Mouse (Mus musculus) intestine, embryonic 16.5 days (tissue): ENCODE results near the gene Aars2. TPM values are rescaled to one million over a fixed set of nuclear protein-coding genes. Genes with fewer than 3 reads are reported as not detected.

Experiments used
- ATAC-seq: fragments of 200-750 bp; cut with Nextera tagmentation; 2 replicates; pipeline ENCODE4 v1.8.0; 2017; ENCODE audit warnings: moderate TSS enrichment, moderate library complexity
- H3K27ac ChIP-seq: fragments of 300-500 bp; sonication (generic); 2 replicates; pipeline ENCODE4 v1.5.1; 2014; ENCODE audit warnings: mild to moderate bottlenecking, low read length
- H3K27me3 ChIP-seq: fragments of 300-500 bp; sonication (generic); replicated peaks from 2 replicates; pipeline ENCODE4 v1.6.1; 2014; ENCODE audit warnings: low read length, control low read depth, mixed read lengths; ENCODE audit not compliant: control insufficient read depth, insufficient read depth
- H3K36me3 ChIP-seq: fragments of 300-500 bp; sonication (generic); 2 replicates; pipeline ENCODE4 v1.6.1; 2014; ENCODE audit warnings: low read length, control low read depth; ENCODE audit not compliant: control insufficient read depth, insufficient read depth
- H3K4me1 ChIP-seq: fragments of 300-500 bp; sonication (generic); 2 replicates; pipeline ENCODE4 v1.6.1; 2014; ENCODE audit warnings: low read length, control low read depth, mixed read lengths; ENCODE audit not compliant: control insufficient read depth, insufficient read depth
- H3K4me2 ChIP-seq: fragments of 300-500 bp; sonication (generic); 2 replicates; pipeline ENCODE4 v1.6.1; 2014; ENCODE audit warnings: low read depth, low read length, control low read depth
- H3K4me3 ChIP-seq: fragments of 300-500 bp; sonication (generic); 2 replicates; pipeline ENCODE4 v1.5.1; 2014; ENCODE audit warnings: mild to moderate bottlenecking, low read length
- H3K9ac ChIP-seq: fragments of 300-500 bp; sonication (generic); 2 replicates; pipeline ENCODE4 v1.6.1; 2014; ENCODE audit warnings: low read depth, low read length
- H3K9me3 ChIP-seq: fragments of 300-500 bp; sonication (generic); 2 replicates; pipeline ENCODE4 v1.6.1; 2016; ENCODE audit warnings: low read length, control low read depth; ENCODE audit not compliant: control insufficient read depth
- WGBS: fragments of 180-500 bp; shearing (Covaris S2); extraction: QIAGEN DNeasy Blood & Tissue Kit; methylation state at CpG from one replicate; pipeline ENCODE4 v1.1.7; 2014; 5-methylcytosine and 5-hydroxymethylcytosine counted together
- polyA plus RNA-seq: library from polyadenylated mRNA; unstranded; fragments of >200 nt; fragmentation: Nextera tagmentation; extraction: Ambion mirVana; gene quantifications from 2 replicates; pipeline ENCODE4 v1.2.1, GENCODE M21; 2015

Gene Aars2
- polyA plus RNA-seq, 1 experiment from 2014 or later: 16.6 TPM

DNA sequence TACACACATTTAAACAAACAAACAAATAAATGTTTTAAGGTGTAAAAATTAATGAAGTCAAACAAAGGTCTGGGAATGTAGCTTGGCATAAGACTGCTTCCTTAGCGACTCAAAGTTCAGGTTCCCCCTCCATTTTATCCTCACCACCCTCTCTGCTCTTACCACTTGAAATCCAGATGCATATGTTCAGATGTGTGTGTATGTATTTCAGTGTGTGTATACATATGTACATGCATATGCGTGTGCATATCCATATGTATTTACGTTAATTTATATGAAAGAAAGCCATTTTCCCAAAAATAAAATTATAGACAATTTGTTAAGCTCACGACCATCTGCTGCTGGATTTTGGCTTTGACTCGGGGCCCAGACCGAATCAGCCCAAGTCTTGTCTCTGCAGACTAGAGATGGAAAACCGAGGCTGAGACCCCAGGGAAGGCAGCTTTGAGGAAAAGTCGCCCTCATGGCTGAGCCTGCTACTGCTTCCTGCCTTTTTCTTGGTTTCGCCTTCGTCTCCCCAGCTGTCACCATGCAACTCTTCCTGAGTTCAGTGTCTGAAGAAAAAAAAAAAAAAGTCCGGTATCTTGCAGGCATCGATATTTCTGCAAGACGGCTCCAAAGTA lies 16.0 kb upstream of the Aars2 start:
- Histone ChIP-seq H3K4me3 (no peak overlapping the region), H3K4me1 (0 out of 2 replicates have a peak, but pooled peaks cover 2% of the 10 kb centered on the region), H3K9ac (no peak overlapping the region), H3K27me3 (no peaks in the 10 kb centered on the region; the same call in 1 of the 2 replicates), H3K4me2 (no peak overlapping the region), H3K27ac (no peak overlapping the region), H3K36me3 (no peaks in the 10 kb centered on the region), H3K9me3 (no peaks in the 10 kb centered on the region)
- ATAC-seq: no peak
- WGBS: 62% methylated on average over 13 of the region's 13 CpGs

GRCm38 (mm10) chr17:45495398-45495797 lies 11.2 kb upstream of the Aars2 start:
- WGBS: 65% methylated on average over 11 of the region's 11 CpGs
- H3K27ac ChIP-seq: no peak overlapping the region
- peak; percentile 56; the same call in 1 of the 2 replicates for ATAC-seq
- 0 out of 2 replicates have a peak, but pooled peaks cover 3% of the 10 kb centered on the region for H3K4me1 ChIP-seq
- no peaks in the 10 kb centered on the region for H3K36me3 ChIP-seq
- no peaks in the 10 kb centered on the region for H3K9me3 ChIP-seq
- no peak overlapping the region for H3K4me2 ChIP-seq
- H3K27me3 ChIP-seq: no peaks in the 10 kb centered on the region
- H3K9ac ChIP-seq: no peak overlapping the region
- H3K4me3 ChIP-seq: no peak overlapping the region

DNA sequence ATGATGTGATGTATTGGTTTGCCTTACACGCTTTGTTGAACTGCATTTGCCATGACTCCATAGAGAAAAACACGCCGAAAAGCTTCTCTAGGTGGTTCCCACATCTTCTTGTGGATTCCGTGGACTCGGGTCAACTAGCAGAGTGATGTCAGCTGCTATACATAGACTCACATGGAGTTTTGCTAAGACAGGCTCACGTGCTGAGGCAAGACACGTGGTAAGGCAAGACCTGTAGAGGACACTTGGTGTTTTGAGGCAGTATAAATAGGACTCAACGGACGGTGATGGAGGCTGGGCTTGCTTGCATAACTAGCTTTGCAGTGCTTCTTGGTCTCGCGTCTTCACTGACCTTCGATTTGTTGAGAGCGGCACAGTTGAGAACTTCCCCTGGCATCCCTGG lies 8.2 kb upstream of the Aars2 start:
- no peak overlapping the region for H3K4me2 ChIP-seq
- ATAC-seq: no peak
- WGBS: 83% methylated on average over 13 of the region's 13 CpGs

DNA sequence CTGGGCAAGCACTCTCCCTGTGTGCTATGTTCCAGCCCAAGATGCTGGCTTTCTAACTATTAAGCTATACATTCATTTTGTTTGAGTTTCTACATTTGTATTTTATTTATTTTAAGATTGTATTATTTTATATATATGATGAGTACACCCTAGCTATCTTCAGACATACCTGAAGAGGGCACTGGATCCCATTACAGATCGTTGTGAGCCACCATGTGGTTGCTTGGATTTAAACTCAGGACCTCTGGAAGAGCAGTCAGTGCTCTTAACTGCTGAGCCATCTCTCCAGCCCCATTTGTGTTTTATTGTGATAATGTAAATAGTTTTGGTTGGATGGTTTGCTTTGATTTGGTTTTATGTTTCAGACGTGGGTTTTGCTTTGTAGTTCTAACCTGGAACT lies 7.1 kb upstream of the Aars2 start:
- Histone ChIP-seq H3K9me3 (no peaks in the 10 kb centered on the region), H3K4me3 (no peak overlapping the region), H3K4me2 (no peak overlapping the region), H3K4me1 (peaks cover 3% of the 10 kb centered on the region; the same call in 1 of the 2 replicates), H3K36me3 (no peaks in the 10 kb centered on the region), H3K27me3 (no peaks in the 10 kb centered on the region), H3K9ac (no peak overlapping the region), H3K27ac (no peak overlapping the region)
- WGBS: 42% methylated on average over 2 of the region's 2 CpGs
- ATAC-seq: no peak

More for the DNA sequence above, 8.2 kb upstream of the Aars2 start:
- Histone ChIP-seq H3K27me3 (no peaks in the 10 kb centered on the region), H3K36me3 (no peaks in the 10 kb centered on the region), H3K9me3 (no peaks in the 10 kb centered on the region), H3K9ac (no peak overlapping the region), H3K27ac (no peak overlapping the region), H3K4me1 (peaks cover 3% of the 10 kb centered on the region; the same call in 1 of the 2 replicates), H3K4me3 (no peak overlapping the region)

DNA sequence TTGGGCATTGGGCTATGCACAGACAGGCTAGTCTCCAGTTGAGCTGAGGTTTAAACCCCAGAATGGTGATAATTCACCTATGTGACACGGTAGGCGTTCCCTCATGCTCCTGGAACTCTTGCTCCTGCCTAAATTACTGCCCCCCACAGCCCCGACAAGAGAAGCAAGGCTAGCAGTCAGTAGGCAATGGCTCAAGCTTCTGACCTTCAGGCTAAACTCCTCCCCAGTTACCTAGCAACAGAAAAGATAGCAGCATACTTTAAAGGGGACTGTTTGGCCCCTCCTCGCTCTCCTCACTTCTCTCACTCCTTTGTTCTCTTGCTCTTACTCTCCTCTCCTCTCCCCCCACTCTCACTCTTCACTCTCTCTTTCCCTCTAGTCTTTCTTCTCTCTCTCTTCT lies 5.7 kb upstream of the Aars2 start:
- Histone ChIP-seq H3K9me3 (no peaks in the 10 kb centered on the region), H3K9ac (no peak overlapping the region), H3K27ac (no peak overlapping the region), H3K4me2 (no peak overlapping the region), H3K4me3 (no peak overlapping the region), H3K4me1 (no peaks in the 10 kb centered on the region; the same call in 1 of the 2 replicates), H3K27me3 (no peaks in the 10 kb centered on the region), H3K36me3 (no peaks in the 10 kb centered on the region)
- 20% methylated on average over 4 of the region's 4 CpGs for WGBS
- no peak for ATAC-seq

GRCm38 (mm10) chr17:45502324-45502723 lies 4.3 kb upstream of the Aars2 start:
- WGBS: 53% methylated on average over 4 of the region's 4 CpGs
- H3K9me3 ChIP-seq: no peaks in the 10 kb centered on the region
- H3K4me2 ChIP-seq: no peak overlapping the region
- no peaks in the 10 kb centered on the region for H3K27me3 ChIP-seq
- no peak overlapping the region for H3K9ac ChIP-seq
- peaks cover 3% of the 10 kb centered on the region; the same call in 1 of the 2 replicates for H3K4me1 ChIP-seq
- no peak overlapping the region for H3K27ac ChIP-seq
- no peaks in the 10 kb centered on the region for H3K36me3 ChIP-seq
- ATAC-seq: no peak
- no peak overlapping the region for H3K4me3 ChIP-seq

- ATAC-seq: no peak
- WGBS: 46% methylated on average over 5 of the region's 5 CpGs
- H3K9ac ChIP-seq: no peak overlapping the region
- no peaks in the 10 kb centered on the region for H3K9me3 ChIP-seq
- no peaks in the 10 kb centered on the region for H3K36me3 ChIP-seq
- H3K4me3 ChIP-seq: no peak overlapping the region
- no peaks in the 10 kb centered on the region for H3K27me3 ChIP-seq
- no peak overlapping the region for H3K27ac ChIP-seq
- no peak overlapping the region for H3K4me2 ChIP-seq
- H3K4me1 ChIP-seq: peaks cover 3% of the 10 kb centered on the region; the same call in 1 of the 2 replicates
Measured at GRCm38 (mm10) chr17:45503301-45503973, 3.2 kb upstream of the Aars2 start.

DNA sequence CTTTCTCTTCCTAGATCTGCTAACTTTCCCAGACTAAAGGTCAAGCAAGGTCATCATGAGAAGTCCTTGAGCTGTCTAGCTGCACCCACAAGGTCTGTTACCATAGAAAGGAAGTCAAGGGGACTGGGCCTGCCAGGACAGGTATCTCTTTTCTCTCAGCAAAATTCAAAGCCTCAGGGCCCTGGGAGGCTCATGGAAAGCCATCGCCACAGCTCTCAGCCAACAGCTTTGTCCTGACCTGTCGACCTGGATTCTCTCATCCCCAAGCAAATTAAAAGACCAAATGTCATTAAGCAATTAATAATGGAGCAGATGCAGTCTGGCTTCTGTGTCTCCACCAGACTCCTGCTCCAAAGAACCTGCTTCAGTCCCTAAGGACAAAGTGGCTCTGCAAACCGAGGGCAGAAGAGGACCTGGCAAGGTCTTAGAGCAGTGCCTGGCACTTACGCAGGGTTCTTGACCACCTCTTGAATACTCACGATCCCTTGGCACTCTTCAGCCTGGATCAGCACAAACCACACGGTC lies 638 bp upstream of the Aars2 start:
- Histone ChIP-seq H3K27me3 (no peaks in the 10 kb centered on the region), H3K4me1 (peaks cover 3% of the 10 kb centered on the region; the same call in 1 of the 2 replicates), H3K27ac (no peak overlapping the region), H3K9me3 (no peaks in the 10 kb centered on the region), H3K9ac (no peak overlapping the region), H3K36me3 (0 out of 2 replicates have a peak, but pooled peaks cover 2% of the 10 kb centered on the region), H3K4me3 (no peak overlapping the region), H3K4me2 (no peak overlapping the region)
- WGBS: 71% methylated on average over 6 of the region's 6 CpGs
- no peak for ATAC-seq

- H3K27me3 ChIP-seq: no peaks in the 10 kb centered on the region
- WGBS: 91% methylated on average over 4 of the region's 4 CpGs
- 0 out of 2 replicates have a peak, but pooled peaks cover 3% of the 10 kb centered on the region for H3K4me1 ChIP-seq
- H3K9ac ChIP-seq: no peak overlapping the region
- no peak for ATAC-seq
- H3K4me2 ChIP-seq: no peak overlapping the region
- no peaks in the 10 kb centered on the region for H3K9me3 ChIP-seq
- H3K4me3 ChIP-seq: no peak overlapping the region
- no peak overlapping the region for H3K27ac ChIP-seq
- 0 out of 2 replicates have a peak, but pooled peaks cover 6% of the 10 kb centered on the region for H3K36me3 ChIP-seq
Measured at GRCm38 (mm10) chr17:45510871-45511270, 4.2 kb downstream of the Aars2 start.
